Mouse (Mus musculus): Measurements from ENCODE around the gene Sesn2. TPM values are rescaled to one million over a fixed set of nuclear protein-coding genes. Genes with fewer than 3 reads are reported as not detected.
"Not testable (repeated sequence)": the region's sequence is repeated elsewhere in the genome, so short reads cannot be mapped to it uniquely, and the experiment has no call there.

Gene Sesn2
- polyA plus RNA-seq, 2 experiments from 2014 or later = 1.6 to 2.4 TPM

DNA sequence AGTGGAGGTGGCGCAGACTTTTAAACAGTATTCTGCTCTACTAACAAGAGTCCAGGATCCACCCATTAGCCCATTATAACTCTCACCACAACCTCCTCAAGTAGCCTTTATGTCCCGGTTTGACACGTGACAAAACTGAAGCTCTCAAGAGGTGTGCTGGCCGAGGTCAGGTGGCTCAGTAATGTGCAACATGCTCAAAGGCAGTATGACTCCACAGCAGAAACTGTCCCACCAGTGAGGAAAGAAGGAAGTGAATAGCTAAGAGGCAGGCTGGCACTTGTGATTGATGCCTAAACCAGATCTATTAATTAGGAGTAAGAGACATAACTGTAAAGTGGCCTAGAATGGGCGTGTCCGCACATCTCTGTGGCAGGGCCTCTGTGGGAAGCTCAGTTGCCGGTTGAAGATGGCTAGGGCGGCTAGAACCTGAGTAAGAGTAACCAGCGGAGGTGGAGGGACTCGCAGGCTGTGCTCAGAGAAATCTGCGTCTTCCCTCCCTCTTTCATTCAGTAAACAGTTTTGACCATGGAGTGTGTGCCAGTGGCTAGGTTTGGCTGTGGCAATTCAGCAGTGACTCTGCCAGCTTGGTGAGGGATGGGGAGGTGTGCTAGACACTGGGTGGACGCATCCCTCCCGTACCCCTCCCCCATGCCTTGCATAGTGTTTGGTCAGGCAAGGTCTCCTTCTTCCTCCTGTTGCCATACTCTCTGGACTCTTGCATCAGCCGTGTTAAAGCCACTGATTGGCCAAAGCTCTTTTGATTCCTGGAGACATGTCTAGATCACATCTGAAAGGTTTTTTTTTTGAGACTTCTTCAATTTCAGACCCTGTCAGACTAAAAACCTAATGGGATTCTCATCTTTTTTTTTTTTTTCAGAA lies 3.3 kb upstream of the Sesn2 start:
- ATAC-seq = no peak

DNA sequence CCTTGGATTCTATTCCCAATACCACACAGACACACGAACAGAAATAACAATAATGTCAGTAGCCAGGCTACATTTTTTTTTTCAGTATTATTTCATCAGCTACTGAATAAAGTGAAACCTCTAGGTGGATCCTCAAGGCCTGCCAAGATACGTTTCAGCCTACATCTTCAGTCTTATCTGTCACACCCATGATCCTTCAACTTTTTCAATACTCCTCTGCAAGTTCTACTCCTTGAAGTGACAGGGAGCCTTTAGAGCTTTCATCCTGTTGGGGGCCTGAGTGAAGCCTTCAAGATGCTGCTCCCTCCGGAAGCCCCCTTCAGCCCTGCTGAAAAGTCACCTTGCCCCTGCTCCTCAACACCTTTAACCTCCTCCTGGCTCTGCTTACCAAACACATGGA lies 1.8 kb upstream of the Sesn2 start:
- no peak for ATAC-seq

DNA sequence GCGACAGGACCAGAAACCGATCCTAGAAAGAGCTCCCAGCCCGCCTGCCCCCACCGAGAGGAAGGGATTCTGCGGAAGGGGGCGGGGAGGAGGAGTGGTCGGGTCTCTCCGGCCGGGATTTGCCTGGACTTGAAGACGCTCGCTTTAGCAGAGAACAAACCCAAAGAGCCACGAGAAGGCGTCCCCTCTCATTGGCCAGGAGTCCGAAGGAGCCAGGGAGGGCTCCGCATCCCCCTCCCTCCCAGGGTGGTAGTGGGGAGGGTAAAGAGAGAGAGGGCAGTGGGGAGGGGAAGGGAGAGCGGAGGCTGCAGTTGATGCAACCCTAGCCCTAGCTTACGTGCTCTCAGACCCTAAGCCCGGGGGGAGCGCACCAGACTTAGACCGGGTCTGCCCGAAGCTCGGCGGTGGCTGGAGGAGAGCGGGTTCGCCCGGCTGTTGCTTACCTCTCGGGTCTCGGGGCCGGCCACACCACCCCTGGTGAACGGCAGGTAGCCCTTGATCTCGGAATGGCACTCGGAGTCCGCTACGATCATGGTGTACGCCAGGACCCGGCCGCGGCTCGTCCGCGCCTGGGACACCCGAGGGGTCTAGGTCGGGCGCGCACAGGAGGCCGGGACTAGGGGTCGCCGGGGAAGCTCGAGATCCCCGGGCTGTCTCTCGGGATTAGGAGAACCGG lies 542 bp downstream of the Sesn2 start:
- ATAC-seq = peak; percentile 7

DNA sequence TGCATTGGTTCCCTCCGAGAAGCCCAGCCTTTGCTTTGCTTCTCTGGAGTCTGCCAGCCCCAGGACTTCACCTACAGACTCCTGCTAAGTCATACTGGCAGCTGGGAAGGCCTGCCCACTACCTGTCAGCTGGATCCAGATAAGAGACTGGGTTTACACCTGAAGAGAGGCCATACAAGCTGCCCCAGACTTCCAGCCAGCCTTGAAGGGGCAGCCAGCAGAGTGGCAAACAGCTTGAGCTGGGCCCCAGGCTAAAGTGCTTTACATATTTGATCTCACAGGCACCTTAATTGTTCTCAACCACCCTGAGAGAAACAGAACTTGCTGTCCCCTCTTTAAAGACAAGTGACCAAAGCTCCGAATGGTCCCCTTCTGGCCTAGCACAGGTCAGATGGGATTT lies 3.1 kb downstream of the Sesn2 start:
- no peak for ATAC-seq

DNA sequence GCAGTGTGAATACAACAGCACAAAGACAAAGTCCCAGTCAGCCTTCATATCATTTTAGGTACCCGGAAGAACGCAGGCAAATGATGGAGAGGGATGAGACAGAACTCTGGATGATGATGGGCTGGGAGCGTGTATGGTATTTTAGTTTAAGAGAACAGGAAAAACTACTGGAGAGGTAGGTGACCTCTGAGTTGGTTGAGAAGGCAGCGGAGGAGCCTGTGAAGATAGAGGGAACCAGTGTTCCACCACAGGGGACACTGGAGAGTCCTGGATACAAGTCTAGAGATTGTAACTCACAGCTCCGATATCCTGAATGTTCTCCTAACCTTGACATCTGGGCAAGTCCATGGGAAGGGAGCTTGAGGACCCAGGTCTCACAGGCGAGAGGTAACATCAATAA lies 4.1 kb downstream of the Sesn2 start:
- ATAC-seq = no peak

DNA sequence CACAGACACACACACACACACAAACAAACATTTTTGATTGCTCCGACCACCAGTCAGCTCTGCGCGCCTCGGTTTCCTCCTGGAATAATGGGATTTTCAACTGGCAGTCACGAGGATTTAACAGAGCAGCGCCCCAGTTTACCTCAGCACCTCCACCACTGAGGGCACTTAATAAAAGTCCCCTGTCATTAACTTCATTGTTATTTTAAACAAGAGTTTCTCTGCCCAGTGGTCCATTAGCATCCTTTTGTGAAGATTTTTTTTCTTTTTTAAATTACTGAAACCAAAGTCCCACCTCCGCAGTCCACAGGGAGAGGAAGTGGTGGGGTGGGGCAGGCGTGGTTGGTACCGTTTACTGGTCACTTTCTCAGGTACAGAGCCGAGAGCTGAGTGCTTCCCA lies 4.5 kb downstream of the Sesn2 start:
- ATAC-seq = no peak

DNA sequence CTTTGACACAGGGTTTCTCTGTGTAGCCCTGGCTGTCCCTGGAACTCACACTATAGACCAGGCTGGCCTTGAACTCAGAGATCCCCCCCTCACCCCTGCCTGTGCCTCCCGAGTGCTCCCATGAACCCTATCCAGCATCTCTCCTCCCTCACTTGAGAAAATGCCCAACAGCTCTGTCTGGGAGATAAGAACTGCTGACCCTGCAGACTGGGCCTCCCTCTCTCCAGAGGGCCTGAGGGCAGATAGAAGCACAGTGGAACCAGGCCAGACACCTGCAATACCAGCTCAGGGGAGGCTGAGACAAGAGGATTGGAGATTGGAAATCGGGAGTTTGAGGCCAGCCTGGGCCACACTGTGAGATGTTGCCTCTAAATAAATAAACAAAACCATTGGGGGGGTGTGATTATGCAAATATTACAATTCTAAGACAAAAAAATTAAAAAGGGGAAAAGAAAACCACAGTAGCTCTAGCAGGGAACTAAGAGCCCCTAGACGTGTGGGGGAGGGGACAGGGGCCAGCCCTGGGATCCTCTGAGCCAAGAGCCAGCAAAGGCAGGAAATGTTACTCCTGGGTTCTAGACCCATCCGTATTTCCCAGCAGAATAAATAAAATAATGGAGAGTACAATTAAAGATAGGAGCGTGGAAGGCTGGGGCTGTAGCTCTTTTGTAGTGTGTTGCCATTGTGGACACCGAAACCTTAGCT lies 5.1 kb downstream of the Sesn2 start:
- no peak for ATAC-seq

DNA sequence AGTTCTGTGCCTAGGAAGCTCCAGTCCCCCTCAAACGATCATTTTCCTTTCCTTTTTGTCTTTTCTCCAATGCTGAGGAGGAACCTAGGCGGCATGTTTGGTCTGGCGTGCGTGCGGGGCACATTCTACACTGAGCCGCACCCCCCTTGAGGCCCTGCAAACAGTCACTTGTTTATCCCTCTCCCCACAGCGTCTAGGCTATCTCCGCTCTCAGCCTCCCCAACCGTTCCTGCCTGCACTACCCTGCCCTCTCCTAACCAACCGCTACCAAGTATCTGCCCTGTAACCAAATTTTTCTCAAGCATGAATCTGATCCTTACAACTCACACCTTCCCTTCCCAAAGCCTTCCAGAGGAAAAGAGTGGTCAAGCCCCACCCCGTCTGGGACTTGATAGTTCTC lies 7.0 kb downstream of the Sesn2 start:
- ATAC-seq = no peak

DNA sequence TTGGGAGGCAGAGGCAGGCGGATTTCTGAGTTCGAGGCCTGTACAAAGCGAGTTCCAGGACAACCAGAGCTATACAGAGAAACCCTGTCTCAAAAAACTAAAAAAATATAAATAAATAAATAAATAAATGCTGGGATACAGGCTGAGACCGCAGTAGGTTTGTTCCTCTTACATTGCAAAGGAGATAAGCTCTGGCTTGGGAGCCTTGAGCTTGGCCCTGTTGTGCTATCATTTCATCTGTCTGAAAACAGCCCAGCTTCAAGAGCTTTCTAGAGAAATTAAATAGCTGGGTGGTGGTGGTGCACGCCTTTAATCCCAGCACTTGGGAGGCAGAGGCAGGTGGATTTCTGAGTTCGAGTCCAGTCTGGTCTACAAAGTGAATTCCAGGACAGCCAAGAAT lies 8.7 kb downstream of the Sesn2 start:
- ATAC-seq = no peak

DNA sequence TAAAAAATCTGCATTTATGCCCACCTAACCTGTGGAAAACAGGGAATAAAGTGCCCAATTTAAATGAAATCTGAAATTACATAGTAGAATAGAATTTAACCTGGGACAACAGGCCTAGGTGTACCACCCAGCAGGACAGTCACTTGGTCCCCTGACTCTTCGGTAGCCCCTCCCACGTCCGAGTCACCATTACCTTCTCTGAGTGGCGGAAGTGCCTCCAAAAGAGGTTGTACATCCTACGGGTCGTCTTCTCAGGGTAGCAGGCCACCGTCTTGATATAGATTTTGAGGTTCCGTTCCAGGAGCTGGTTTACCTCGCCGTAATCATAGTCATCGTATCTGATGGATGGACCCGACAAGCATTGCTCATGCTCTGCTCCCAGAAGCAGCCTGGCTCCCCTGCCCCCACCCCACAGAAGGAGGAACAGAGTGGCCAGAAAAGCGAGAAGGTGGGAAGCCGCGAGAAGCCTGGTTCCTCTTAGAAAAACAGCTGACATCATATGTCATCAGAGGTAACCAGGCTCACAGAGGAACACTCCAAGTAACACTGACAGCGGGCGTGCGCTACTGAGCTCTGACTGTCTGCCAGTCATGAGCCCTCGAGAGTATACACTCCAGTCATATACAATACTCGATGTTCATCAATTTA lies 15.9 kb downstream of the Sesn2 start:
- no peak for ATAC-seq

DNA sequence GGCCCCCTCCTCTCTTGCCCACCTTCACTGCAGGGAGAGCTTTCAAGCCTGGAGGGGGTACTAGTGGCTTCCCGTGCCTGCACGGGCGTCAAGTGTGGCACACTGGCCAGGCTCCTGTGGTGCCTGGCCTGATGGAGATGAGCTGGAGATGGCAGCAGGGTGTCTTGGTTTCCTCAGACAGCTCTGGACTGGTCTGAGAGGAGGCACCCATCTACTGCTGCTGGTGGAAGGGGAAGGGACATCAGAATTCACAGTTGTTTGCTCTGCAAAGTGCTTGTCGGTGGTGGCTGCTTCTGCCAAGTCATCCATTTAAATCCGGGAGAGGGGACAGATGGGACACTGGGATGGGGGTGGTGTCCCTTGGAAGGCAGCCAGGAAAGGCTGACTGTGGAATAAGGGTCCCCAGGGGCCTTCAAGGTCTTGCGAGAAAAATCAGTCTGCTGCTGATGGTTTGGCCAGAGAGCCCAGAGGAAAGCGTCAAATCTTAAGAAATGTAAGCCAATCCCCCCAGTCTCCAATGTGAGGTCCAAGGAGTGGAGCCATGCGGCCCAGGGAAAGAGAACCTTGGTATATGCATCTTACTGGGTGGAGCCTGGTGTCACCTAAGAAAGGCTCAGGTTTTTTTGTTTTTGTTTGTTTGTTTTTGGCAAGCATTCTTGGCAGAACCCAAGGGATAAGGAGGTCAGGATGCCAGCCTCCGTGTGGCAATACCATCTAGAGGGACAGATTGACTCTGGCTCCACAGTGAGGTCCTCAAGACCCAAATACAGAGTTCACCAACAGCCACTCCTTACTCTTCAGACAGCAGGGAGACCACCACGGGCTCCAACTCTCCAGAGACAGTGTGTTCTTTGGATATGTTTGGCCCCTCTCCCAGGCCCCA lies 17.9 kb downstream of the Sesn2 start:
- no peak for ATAC-seq

DNA sequence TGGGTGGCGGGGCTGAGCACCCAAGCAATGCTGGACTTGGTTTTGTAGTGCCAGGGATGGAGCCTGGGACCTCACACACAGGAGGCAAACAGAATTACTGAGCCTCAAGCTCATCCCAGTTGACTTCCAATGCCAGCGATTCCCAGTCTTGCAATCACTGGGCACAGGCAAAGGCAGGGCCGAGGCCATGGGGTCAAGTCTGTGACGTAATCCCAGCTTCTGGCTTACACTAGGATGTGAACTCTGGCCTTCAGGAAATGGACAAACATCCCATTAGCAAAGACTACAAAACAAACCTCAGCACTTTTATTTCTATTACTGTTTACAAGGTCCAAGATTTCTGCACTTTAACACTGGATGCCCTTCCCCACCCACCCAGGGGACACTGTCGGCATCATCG lies 18.6 kb downstream of the Sesn2 start:
- no peak for ATAC-seq

DNA sequence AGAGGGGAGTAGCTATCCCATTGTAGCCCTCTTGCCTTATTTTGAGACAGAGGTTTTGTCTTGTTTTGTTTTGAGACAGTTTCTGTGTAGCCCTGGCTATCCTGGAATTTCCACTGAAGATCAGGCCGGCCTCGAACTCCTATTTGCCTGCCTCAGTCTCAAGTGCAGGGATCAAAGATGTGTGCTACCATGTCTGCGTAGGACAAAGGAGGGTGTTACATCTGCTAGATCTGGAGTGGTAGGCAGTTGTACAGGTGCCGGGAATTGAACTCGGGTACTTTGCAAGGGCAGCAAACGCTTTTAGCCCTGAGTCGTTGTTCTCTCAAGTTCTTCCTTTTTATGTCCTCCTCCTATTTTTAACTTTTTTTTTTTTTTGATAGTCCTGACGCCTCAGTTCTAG lies 19.2 kb downstream of the Sesn2 start:
- no peak for ATAC-seq

DNA sequence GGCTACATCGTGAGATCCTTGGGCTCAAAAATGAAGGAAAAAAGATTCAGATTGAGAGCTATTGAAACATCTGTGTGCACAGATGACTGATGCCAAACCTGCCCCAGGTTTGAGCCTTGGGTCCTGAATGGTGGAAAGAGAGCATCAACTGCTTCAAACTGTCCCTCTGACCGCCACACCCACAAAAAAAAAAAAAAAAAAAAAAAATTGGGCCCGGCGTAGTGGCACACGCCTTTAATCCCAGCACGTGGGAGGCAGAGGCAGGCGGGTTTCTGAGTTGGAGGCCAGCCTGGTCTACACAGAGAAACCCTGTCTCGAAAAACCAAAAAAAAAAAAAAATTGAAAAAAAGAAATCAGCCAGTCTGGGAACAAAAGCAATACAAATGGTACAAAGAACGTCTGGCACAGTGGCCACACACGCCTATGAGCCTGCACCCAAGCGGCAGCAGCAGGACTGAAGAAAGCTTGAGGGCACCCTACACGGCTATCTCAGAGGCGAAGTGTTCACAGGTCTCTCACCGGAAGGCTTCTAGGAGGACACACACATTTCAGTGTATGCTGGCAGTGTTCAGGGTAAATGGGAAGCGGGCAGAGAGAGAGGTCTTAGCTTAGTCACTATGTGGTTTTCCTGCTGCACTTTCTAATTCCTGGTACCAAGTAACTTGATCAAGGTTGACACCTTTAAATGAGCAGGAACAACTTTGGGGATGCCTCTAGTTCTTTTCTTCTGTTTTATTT lies 19.9 kb downstream of the Sesn2 start:
- ATAC-seq = no peak

DNA sequence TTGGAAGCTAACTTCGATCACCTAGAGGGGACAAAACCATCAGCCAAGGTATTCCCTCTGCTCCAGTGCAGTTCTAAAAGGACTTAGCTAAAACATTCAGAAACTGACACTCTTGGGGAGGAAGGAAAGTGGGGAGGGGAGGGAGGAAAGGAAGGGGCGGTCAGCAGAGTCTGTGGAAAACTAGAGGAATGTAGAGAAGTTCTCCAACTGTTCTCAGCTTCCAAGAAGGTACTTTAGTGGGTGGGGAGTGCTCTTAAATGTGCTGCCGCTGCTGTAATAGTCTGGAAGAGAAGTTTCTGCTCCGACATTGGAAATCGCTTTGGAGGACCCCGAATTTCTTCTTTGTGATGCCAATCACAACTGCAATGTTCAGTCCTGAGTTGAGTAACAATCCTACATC lies 21.3 kb downstream of the Sesn2 start:
- no peak for ATAC-seq

DNA sequence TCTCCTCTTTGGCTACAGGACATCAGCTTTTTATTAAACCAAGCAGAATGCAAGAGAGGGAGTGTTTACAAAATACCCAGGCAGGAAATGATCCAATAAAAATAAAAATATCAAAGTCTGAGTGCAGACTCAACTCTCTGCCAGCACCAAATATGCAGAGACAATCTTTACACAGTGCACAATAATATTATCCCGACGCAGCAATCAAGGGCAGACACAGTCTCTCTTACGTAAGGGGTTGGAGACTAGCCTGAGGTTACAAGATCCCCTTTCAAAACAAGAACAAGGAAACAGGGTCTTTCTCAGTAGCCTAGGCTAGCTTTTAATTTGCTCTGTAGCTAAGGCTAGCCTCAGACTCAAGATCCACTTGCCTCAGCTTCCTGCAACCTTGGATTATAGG lies 21.8 kb downstream of the Sesn2 start:
- no peak for ATAC-seq

DNA sequence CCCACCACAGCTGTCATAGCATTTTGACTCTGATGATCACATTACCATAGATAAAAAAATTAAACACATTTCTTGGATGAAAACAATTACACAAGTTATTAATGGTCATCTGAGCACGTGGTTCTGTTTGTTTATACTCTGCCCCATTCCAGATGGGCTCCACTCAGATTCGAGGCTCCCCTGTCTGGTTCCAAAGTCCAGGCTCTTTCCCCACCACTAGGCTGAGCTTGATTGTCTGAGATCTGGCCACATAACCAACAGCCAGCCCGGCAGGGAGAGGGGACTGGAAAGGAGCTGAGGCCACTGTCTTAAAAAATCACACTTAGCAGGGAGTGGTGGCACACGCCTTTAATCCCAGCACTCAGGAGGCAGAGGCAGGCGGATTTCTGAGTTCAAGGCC lies 25.5 kb downstream of the Sesn2 start:
- ATAC-seq = no peak

DNA sequence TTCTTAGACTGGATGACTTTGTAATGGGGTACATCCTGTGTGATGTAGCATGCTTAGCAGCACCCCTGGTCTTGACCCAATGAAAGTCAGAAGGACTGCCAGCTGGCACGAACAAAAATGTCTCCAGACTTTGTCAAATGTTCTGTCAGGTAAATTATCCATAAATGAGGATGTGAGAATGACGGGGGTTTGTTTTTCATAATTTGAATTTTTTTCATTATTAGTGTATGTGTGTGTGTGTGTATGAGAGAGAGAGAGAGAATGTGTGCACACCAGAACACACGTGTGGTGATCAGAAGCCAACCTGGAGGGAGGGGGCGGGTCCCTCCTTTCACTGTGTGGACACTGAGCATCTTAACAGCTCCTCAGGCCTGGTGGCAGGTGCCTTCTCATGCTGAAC lies 26.1 kb downstream of the Sesn2 start:
- no peak for ATAC-seq

DNA sequence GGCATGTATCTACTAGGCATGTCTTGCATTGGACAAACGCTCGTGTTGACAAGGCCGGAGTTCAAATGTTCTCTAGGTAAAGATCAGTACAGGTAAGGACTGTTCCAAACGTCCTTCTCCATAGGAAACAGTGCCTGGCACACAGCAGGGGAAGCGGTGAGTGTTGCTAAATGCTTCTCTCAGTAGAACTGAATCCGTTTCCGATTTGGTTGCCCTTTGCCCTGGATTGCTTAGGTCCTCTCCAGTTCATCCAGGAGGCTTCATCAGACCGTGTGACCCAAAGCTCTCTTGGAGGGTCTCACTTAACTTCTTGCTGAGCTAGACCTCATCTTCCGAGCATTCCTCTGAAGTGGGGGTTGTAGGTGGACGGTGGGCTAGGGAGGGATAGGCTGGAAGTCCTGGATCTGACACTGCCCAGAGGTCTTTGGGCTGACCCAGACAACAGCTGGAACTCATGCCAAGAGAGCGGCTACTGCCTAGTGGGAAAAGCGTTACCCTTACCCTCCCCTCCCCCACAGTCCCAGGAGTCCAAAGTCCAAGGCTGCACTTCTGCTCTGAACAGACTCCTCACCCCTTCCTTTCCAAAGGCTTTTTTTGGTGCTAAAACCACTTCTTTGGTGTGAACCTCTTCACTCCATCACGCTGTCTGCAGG lies 27.2 kb downstream of the Sesn2 start:
- ATAC-seq = no peak

DNA sequence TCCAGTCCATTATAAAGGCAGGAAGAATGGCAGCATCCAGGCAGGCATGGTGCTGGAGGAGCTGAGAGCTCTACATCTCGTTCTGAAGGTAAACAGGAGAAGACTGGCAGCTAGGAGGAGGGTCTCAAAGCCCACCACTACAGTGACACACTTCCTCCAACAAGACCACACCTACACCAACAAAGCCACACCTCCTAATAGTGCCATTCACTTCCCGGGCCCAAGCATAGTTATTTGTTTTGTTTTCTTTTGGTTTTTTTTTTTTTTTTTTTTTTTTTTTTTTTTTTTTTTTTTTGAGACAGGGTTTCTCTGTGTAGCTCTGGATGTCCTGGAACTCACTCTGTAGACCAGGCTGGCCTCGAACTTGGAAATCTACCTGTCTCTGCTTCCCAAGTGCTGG lies 28.2 kb downstream of the Sesn2 start:
- ATAC-seq = not testable (repeated sequence)

DNA sequence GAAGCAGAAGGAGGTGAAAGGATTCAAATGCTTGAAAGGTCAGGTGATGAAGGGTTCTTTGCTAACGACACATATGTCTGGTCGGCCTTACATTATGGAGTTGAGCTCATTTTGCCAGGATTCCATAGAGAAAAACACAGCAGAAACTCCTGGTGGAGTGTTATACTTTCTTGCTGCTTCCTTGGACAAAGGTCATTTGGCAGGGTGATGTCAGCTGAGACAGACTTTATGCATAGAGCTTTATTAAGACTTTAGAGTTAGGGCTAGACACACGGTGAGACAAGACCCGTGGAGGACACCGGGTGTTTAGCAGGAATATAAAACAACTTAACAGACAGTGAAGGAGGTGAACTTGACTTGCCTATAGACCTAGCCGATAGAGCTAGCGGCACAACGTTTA lies 32.5 kb downstream of the Sesn2 start:
- ATAC-seq = no peak

All from CD4-positive, CD25-positive, alpha-beta regulatory T cell, adult 4 months (primary cell).